Mouse (Mus musculus) G1E (cell line): ENCODE results near the gene Olfr1259. TPM values are rescaled to one million over a fixed set of nuclear protein-coding genes. Genes with fewer than 3 reads are reported as not detected.
"Not testable (repeated sequence)": the region's sequence is repeated elsewhere in the genome, so short reads cannot be mapped to it uniquely, and the experiment has no call there.

Experiments
- ATAC-seq: 2 replicates; pipeline ENCODE4 v1.8.0; 2016; ENCODE audit warnings: mild to moderate bottlenecking; ENCODE audit not compliant: insufficient number of reproducible peaks, poor library complexity, low FRiP score, severe bottlenecking; ENCODE audit errors: extremely low read depth
- DNase-seq: peaks from one replicate; pipeline ENCODE4 v3.0.0; 2012; ENCODE audit warnings: low spot score
- H3K27me3 ChIP-seq: 2 replicates; pipeline ENCODE4 v1.6.1; 2012; ENCODE audit warnings: mild to moderate bottlenecking, low read length, inconsistent platforms; ENCODE audit not compliant: insufficient read depth
- H3K36me3 ChIP-seq: replicated peaks from 2 replicates; pipeline ENCODE3; 2012; ENCODE audit warnings: mild to moderate bottlenecking, inconsistent platforms
- H3K4me1 ChIP-seq: 2 replicates; pipeline ENCODE4 v1.6.1; 2012; ENCODE audit warnings: low read depth, low read length, inconsistent platforms, mixed read lengths; ENCODE audit not compliant: insufficient read depth
- H3K4me3 ChIP-seq: 2 replicates; pipeline ENCODE4 v1.5.1; 2012; ENCODE audit warnings: low read depth, mild to moderate bottlenecking, inconsistent platforms, low read length, moderate library complexity, mixed read lengths
- H3K9me3 ChIP-seq: replicated peaks from 2 replicates; pipeline ENCODE4 v1.6.1; 2012; ENCODE audit warnings: inconsistent platforms
- CTCF ChIP-seq: IDR thresholded peaks from 2 replicates; pipeline ENCODE4 v1.5.1; 2012; ENCODE audit warnings: low read depth, low read length, inconsistent platforms, mixed read lengths
- GATA1 ChIP-seq: IDR thresholded peaks from 2 replicates; pipeline ENCODE4 v1.6.1; 2012; ENCODE audit warnings: borderline replicate concordance, low read length, inconsistent platforms, mixed read lengths
- GATA2 ChIP-seq: IDR thresholded peaks from 2 replicates; pipeline ENCODE4 v1.6.1; 2012; ENCODE audit warnings: low read depth, low read length, inconsistent platforms, borderline replicate concordance
- POLR2AphosphoS5 ChIP-seq: IDR thresholded peaks from 2 replicates; pipeline ENCODE4 v1.6.1; 2012; ENCODE audit warnings: low read depth, low read length, inconsistent platforms; ENCODE audit not compliant: insufficient replicate concordance
- TAL1 ChIP-seq: conservative IDR thresholded peaks from 2 replicates; pipeline ENCODE4 v1.6.1; 2012; ENCODE audit warnings: low read depth, low read length, inconsistent platforms, mixed read lengths
- polyA plus RNA-seq: library from polyadenylated mRNA; stranded (reverse); fragments of >175 nt; gene quantifications from 2 replicates; pipeline ENCODE4 v1.2.3, GENCODE M21; 2012
- total RNA-seq, 2 experiments: library from RNA; stranded (forward) in 1 of 2; stranded (reverse) in 1 of 2; fragments of 200-1000 nt in 1 of 2; fragments of >200 nt in 1 of 2; fragmentation: Nextera tagmentation in 1 of 2; gene quantifications; 2 replicates each; pipeline ENCODE4 v1.2.3; 2014 to 2017

Gene Olfr1259
- total RNA-seq (2014; fragmentation: Nextera tagmentation) = not detected in 2 replicates
- 0.05 and 0.17 TPM in 2 replicates for total RNA-seq (2017)
- polyA plus RNA-seq = not detected in 2 replicates

GRCm38 (mm10) chr2:89948564-89948963 is at the start of gene Olfr1259:
Gene Olfr1259, minus strand, starts transcription at chr2:89948664.
- H3K27me3 ChIP-seq = no peaks in the 10 kb centered on the region
- ATAC-seq (no peak), DNase-seq (no peak)
- TF ChIP-seq GATA1 = no peak
- no peaks in the 10 kb centered on the region for H3K36me3 ChIP-seq
- no peak within 1 kb of the TSS for H3K4me3 ChIP-seq
- H3K4me1 ChIP-seq = no peaks in the 10 kb centered on the region
- peaks cover 5% of the 10 kb centered on the region for H3K9me3 ChIP-seq

GRCm38 (mm10) chr2:89990921-89991320 is 42.5 kb upstream of the Olfr1259 start, which contains the start of gene Olfr1261:
Gene Olfr1261, plus strand, starts transcription at chr2:89991221.
- H3K36me3 ChIP-seq = no peaks in the 10 kb centered on the region
- no peaks in the 10 kb centered on the region for H3K4me1 ChIP-seq
- TF ChIP-seq TAL1 (no peak), GATA1 (no peak), CTCF (no peak), POLR2AphosphoS5 (no peak), GATA2 (no peak)
- no peak within 1 kb of the TSS for H3K4me3 ChIP-seq
- H3K27me3 ChIP-seq = no peaks in the 10 kb centered on the region
- DNase-seq = no peak
- no peak for ATAC-seq
- 0 out of 2 replicates have a peak, but pooled peaks cover 3% of the 10 kb centered on the region for H3K9me3 ChIP-seq

GRCm38 (mm10) chr2:89977709-89978108 is 29.2 kb upstream of the Olfr1259 start:
- no peaks in the 10 kb centered on the region for H3K27me3 ChIP-seq

GRCm38 (mm10) chr2:89974184-89974583 is 25.7 kb upstream of the Olfr1259 start, which contains the start of gene Olfr1260:
Gene Olfr1260, plus strand, starts transcription at chr2:89974340.
- Histone ChIP-seq H3K9me3 (peaks cover 2% of the 10 kb centered on the region; the same call in 1 of the 2 replicates), H3K4me3 (no peak within 1 kb of the TSS), H3K36me3 (no peaks in the 10 kb centered on the region), H3K4me1 (no peaks in the 10 kb centered on the region), H3K27me3 (no peaks in the 10 kb centered on the region)
- TF ChIP-seq TAL1 (no peak), POLR2AphosphoS5 (no peak), CTCF (no peak), GATA1 (no peak), GATA2 (no peak)
- ATAC-seq (no peak), DNase-seq (no peak)

More at GRCm38 (mm10) chr2:89977709-89978108, 29.2 kb upstream of the Olfr1259 start:
- 0 out of 2 replicates have a peak, but pooled peaks cover 4% of the 10 kb centered on the region for H3K9me3 ChIP-seq
- DNase-seq (no peak), ATAC-seq (no peak)
- no peaks in the 10 kb centered on the region for H3K36me3 ChIP-seq
- no peak overlapping the region for H3K4me3 ChIP-seq
- no peak for TF ChIP-seq GATA1
- no peak for TF ChIP-seq POLR2AphosphoS5
- no peaks in the 10 kb centered on the region for H3K4me1 ChIP-seq

- ATAC-seq (no peak), DNase-seq (no peak)
- no peaks in the 10 kb centered on the region for H3K4me1 ChIP-seq
- no peaks in the 10 kb centered on the region for H3K36me3 ChIP-seq
- H3K4me3 ChIP-seq = no peak within 1 kb of the TSS
- no peaks in the 10 kb centered on the region for H3K27me3 ChIP-seq
- H3K9me3 ChIP-seq = no peaks in the 10 kb centered on the region
- TF ChIP-seq TAL1 = no peak
- TF ChIP-seq GATA2 = no peak
- no peak for TF ChIP-seq GATA1
- no peak for TF ChIP-seq POLR2AphosphoS5
- no peak for TF ChIP-seq CTCF
Measured at GRCm38 (mm10) chr2:89927009-89927408, 21.5 kb downstream of the Olfr1259 start, which contains the start of gene Olfr1258. Gene Olfr1258, plus strand, starts transcription at chr2:89927309.

- H3K4me1 ChIP-seq, H3K27me3 ChIP-seq, ATAC-seq, H3K36me3 ChIP-seq, H3K4me3 ChIP-seq, DNase-seq: not testable (repeated sequence)
- peaks cover 11% of the 10 kb centered on the region for H3K9me3 ChIP-seq
Measured at GRCm38 (mm10) chr2:89912616-89913015, 35.8 kb downstream of the Olfr1259 start.

Other genes starting within 250 kb of the Olfr1259 start
- gene Olfr1252, start 223.7 kb downstream of the Olfr1259 start, total RNA-seq (2014; fragmentation: Nextera tagmentation) = not detected in 2 replicates
- 0.06 and 0.11 TPM in 2 replicates for gene Olfr1252, start 223.7 kb downstream of the Olfr1259 start, total RNA-seq (2017)
- not detected in 2 replicates for gene Olfr1252, start 223.7 kb downstream of the Olfr1259 start, polyA plus RNA-seq
- not detected in 2 replicates for gene Olfr1253, start 191.6 kb downstream of the Olfr1259 start, total RNA-seq (2014; fragmentation: Nextera tagmentation)
- 0.06 and 0.16 TPM in 2 replicates for gene Olfr1253, start 191.6 kb downstream of the Olfr1259 start, total RNA-seq (2017)
- gene Olfr1253, start 191.6 kb downstream of the Olfr1259 start, polyA plus RNA-seq = not detected in 2 replicates
- not detected in 2 replicates for gene Olfr1254, start 155.0 kb downstream of the Olfr1259 start, total RNA-seq (2014; fragmentation: Nextera tagmentation)
- gene Olfr1254, start 155.0 kb downstream of the Olfr1259 start, total RNA-seq (2017) = 0.22 TPM in 1 of 2 replicates, not detected in the other
- not detected in 2 replicates for gene Olfr1254, start 155.0 kb downstream of the Olfr1259 start, polyA plus RNA-seq
- gene Olfr1255, start 136.6 kb downstream of the Olfr1259 start, total RNA-seq (2014; fragmentation: Nextera tagmentation) = not detected in 2 replicates
- not detected in 2 replicates for gene Olfr1255, start 136.6 kb downstream of the Olfr1259 start, total RNA-seq (2017)
- gene Olfr1255, start 136.6 kb downstream of the Olfr1259 start, polyA plus RNA-seq = not detected in 2 replicates
- not detected in 2 replicates for gene Olfr1256, start 107.1 kb downstream of the Olfr1259 start, total RNA-seq (2014; fragmentation: Nextera tagmentation)
- gene Olfr1256, start 107.1 kb downstream of the Olfr1259 start, total RNA-seq (2017) = 0.06 and 0.11 TPM in 2 replicates
- not detected in 2 replicates for gene Olfr1256, start 107.1 kb downstream of the Olfr1259 start, polyA plus RNA-seq
- not detected in 2 replicates for gene Olfr48, start 100.5 kb downstream of the Olfr1259 start, total RNA-seq (2014; fragmentation: Nextera tagmentation)
- not detected in 2 replicates for gene Olfr48, start 100.5 kb downstream of the Olfr1259 start, total RNA-seq (2017)
- gene Olfr48, start 100.5 kb downstream of the Olfr1259 start, polyA plus RNA-seq = not detected in 2 replicates
- not detected in 2 replicates for gene Olfr1257, start 70.2 kb downstream of the Olfr1259 start, total RNA-seq (2014; fragmentation: Nextera tagmentation)
- gene Olfr1257, start 70.2 kb downstream of the Olfr1259 start, total RNA-seq (2017) = 0.16 TPM in 1 of 2 replicates, not detected in the other
- not detected in 2 replicates for gene Olfr1257, start 70.2 kb downstream of the Olfr1259 start, polyA plus RNA-seq
- not detected in 2 replicates for gene Olfr1258, start 21.4 kb downstream of the Olfr1259 start, total RNA-seq (2014; fragmentation: Nextera tagmentation)
- gene Olfr1258, start 21.4 kb downstream of the Olfr1259 start, total RNA-seq (2017) = 0.11 and 0.12 TPM in 2 replicates
- not detected in 2 replicates for gene Olfr1258, start 21.4 kb downstream of the Olfr1259 start, polyA plus RNA-seq
- not detected in 2 replicates for gene Olfr1260, start 25.7 kb upstream of the Olfr1259 start, total RNA-seq (2014; fragmentation: Nextera tagmentation)
- gene Olfr1260, start 25.7 kb upstream of the Olfr1259 start, total RNA-seq (2017) = 0.06 and 0.11 TPM in 2 replicates
- gene Olfr1260, start 25.7 kb upstream of the Olfr1259 start, polyA plus RNA-seq = not detected in 2 replicates
- gene Olfr1261, start 42.6 kb upstream of the Olfr1259 start, total RNA-seq (2014; fragmentation: Nextera tagmentation) = not detected in 2 replicates
- gene Olfr1261, start 42.6 kb upstream of the Olfr1259 start, total RNA-seq (2017) = 0.35 and 0.76 TPM in 2 replicates
- gene Olfr1261, start 42.6 kb upstream of the Olfr1259 start, polyA plus RNA-seq = not detected in 2 replicates
- gene Olfr1262, start 51.5 kb upstream of the Olfr1259 start, total RNA-seq (2014; fragmentation: Nextera tagmentation) = not detected in 2 replicates
- gene Olfr1262, start 51.5 kb upstream of the Olfr1259 start, total RNA-seq (2017) = 0.06 and 0.11 TPM in 2 replicates
- not detected in 2 replicates for gene Olfr1262, start 51.5 kb upstream of the Olfr1259 start, polyA plus RNA-seq
- gene Olfr1263, start 63.5 kb upstream of the Olfr1259 start, total RNA-seq (2014; fragmentation: Nextera tagmentation) = not detected in 2 replicates
- gene Olfr1263, start 63.5 kb upstream of the Olfr1259 start, total RNA-seq (2017) = 0.06 and 0.11 TPM in 2 replicates
- not detected in 2 replicates for gene Olfr1263, start 63.5 kb upstream of the Olfr1259 start, polyA plus RNA-seq
- gene Olfr1264, start 76.9 kb upstream of the Olfr1259 start, total RNA-seq (2014; fragmentation: Nextera tagmentation) = not detected in 2 replicates
- gene Olfr1264, start 76.9 kb upstream of the Olfr1259 start, total RNA-seq (2017) = 0.06 and 0.22 TPM in 2 replicates
- gene Olfr1264, start 76.9 kb upstream of the Olfr1259 start, polyA plus RNA-seq = not detected in 2 replicates
- gene Olfr1265, start 86.7 kb upstream of the Olfr1259 start, total RNA-seq (2014; fragmentation: Nextera tagmentation) = not detected in 2 replicates
- 0.38 TPM in 1 of 2 replicates, not detected in the other for gene Olfr1265, start 86.7 kb upstream of the Olfr1259 start, total RNA-seq (2017)
- not detected in 2 replicates for gene Olfr1265, start 86.7 kb upstream of the Olfr1259 start, polyA plus RNA-seq
- gene Olfr140, start 114.9 kb upstream of the Olfr1259 start, total RNA-seq (2014; fragmentation: Nextera tagmentation) = not detected in 2 replicates
- 0.05 and 0.12 TPM in 2 replicates for gene Olfr140, start 114.9 kb upstream of the Olfr1259 start, total RNA-seq (2017)
- gene Olfr140, start 114.9 kb upstream of the Olfr1259 start, polyA plus RNA-seq = not detected in 2 replicates
- gene Olfr1269, start 172.7 kb upstream of the Olfr1259 start, total RNA-seq (2014; fragmentation: Nextera tagmentation) = not detected in 2 replicates
- 0.33 TPM in 1 of 2 replicates, not detected in the other for gene Olfr1269, start 172.7 kb upstream of the Olfr1259 start, total RNA-seq (2017)
- gene Olfr1269, start 172.7 kb upstream of the Olfr1259 start, polyA plus RNA-seq = not detected in 2 replicates
- gene Olfr32, start 193.6 kb upstream of the Olfr1259 start, total RNA-seq (2014; fragmentation: Nextera tagmentation) = not detected in 2 replicates
- 0.12 and 0.16 TPM in 2 replicates for gene Olfr32, start 193.6 kb upstream of the Olfr1259 start, total RNA-seq (2017)
- gene Olfr32, start 193.6 kb upstream of the Olfr1259 start, polyA plus RNA-seq = not detected in 2 replicates
- gene Olfr1270, start 204.4 kb upstream of the Olfr1259 start, total RNA-seq (2014; fragmentation: Nextera tagmentation) = not detected in 2 replicates
- 0.12 and 0.27 TPM in 2 replicates for gene Olfr1270, start 204.4 kb upstream of the Olfr1259 start, total RNA-seq (2017)
- gene Olfr1270, start 204.4 kb upstream of the Olfr1259 start, polyA plus RNA-seq = not detected in 2 replicates